Mouse (Mus musculus): ENCODE measurements around the gene Hist2h2ab.

DNA sequence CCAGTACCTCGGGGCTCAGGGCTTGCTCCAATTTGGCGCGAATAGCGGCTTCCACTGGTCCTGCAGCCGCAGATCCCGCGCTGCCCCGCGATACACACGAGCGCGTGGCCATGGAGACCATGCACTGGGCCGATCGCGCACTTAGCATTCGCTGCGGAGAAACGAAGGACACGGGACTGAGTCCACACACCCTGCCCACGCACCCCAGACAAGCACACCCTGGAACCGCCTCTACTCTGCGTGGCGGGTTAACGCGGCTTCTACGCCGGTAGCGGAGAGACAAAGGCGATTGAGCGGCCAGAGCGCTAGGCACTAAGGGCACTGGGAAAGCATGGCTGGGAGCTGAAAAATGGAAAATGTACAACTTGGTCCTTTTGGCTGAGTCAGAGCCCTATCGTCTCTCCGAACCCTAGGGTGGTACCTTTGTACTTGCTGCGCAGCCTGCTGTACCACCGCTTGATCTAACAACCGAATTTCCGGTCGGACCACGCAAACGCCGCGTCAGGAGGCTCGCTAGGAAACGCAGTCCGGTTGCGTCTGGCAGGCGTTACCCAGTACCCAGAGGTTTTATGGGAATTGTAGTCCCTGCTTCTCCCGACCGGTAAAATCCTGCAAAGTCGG lies 22.4 kb upstream of the Hist2h2ab start:
- no peak for TF ChIP-seq CTCF (conservative IDR thresholded peaks at IDR 0.05; ENCODE audit: low read length)
- no peak for TF ChIP-seq POU5F1 (IDR thresholded peaks at IDR 0.05; ENCODE audit: borderline replicate concordance, low read length)
- no peak for TF ChIP-seq NANOG (IDR thresholded peaks at IDR 0.05; ENCODE audit: borderline replicate concordance, low read length)
